Mouse (Mus musculus) telencephalon, adult 2 months (tissue): Measurements from ENCODE around the gene Lhfpl4.
A peak's percentile ranks its signal among the peaks of the same experiment; 100 is the strongest.

Experiments
- DNase-seq: peaks from one replicate; pipeline ENCODE4 v3.0.0-alpha.2; 2011; ENCODE audit warnings: low read depth, low spot score

The Lhfpl4 gene

DNA sequence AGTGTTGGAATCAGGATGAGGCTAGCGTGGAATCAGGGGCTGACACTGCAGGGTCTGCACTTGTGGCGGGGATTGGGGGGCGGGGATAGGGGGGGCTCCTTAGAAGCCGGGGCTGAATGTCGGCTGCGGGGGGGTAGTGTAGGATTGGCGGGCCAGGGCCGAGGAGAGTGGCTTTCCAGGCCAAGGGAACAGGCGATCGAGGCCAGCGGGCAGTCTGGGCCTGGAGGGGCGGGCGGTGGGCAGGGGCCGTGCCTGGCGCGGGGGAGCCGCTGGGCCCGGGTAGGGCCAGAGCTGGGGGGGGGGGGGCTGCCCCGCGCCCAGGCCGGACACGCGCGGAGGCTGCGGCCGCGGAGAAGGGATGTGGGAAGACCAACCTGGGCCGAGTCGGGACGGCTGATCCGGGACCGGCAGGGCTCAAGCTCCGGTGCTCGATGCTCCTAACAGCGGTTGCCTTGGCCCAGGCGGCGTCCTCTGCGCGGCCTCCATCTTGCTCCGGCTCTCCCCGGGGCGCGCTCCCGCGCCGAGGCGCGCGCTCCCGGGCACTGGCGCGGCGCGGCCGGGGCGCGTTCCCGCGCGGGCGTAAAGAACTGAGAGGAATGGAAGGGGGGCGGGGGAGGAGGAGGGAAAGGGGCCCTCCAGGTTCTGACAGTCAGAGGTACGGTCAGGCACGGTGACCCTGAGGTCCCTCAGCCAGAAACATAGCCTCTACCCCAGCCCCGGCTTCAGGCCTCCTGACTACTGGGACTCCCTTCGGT, at the start of gene Lhfpl4:
TSS of gene Lhfpl4 (minus strand) at position 544 of the 755 bp plus-strand sequence.
- no peak for DNase-seq

DNA sequence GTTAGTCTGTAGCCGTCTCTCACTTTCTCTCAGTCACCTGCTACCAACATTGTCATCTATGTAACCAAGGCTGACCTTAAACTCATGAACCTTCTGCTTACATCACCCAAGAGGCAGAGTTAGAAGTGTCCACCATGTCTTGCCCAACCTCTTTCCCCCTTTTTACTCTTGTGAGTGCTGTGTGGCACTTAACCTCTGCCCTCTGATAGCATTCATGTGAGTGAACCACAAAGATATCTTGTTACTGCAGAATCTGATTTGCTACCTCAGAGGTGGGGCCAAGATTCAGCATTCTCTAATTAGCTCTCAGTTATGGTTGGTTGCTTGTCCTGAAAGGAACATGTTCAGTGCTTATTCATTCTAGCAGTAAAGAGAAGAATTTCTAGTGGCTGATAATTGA, 47.6 kb upstream of the Lhfpl4 start:
- DNase-seq: no peak

DNA sequence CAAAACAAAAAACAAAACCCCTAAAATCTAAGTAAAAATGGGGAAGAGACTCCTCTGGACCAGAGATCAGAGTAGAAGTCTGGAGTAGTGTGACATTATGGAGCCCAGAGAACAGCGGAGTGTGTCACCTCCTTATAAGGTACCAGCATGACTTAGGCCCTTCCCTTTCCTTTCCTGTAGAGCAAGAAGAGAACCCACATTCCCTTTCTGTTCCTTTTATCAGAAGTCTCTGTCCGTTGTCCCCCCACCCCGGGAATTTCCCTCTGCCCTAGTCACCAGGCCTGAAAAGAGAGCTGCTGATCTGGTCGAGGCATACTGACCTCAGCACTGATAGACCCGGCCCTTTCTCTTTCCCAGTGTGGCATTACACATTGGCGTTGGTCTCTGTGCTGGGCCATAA, 43.3 kb upstream of the Lhfpl4 start:
- DNase-seq: no peak

DNA sequence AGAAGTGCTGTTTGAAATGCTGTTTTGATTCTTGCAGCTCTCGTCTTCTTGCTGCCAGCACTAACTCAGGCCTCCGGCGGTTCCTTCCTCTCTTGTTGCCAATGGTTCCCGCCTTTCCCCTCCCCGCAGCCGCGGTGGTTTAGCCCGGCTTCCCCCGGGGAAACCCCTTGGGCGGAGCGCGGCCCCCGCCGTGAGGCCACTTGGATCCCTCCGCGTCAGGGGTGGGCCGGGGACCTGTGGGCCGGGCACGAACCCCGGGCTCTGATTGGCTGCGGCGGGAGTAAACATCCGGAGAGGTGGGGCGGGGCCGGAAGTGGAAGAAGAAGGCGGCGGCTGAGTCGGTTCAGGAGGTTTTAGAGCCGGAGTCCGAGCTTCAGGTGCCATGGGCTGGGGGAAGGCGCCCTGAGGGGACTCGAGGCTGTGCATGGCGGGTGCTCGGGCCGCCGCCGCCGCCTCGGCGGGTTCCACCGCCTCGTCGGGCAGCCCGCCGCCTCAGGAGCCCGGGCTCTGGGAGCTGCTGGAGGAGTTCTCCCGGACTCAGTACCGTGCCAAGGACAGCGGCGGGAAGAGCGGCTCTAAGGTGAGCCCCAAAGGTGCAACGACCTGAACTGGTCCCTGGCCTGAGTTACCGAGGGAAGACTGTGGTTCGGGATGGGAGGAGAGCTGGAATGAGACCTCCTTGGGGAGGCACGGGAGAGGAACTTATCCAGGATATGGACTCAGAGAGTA, 42.5 kb upstream of the Lhfpl4 start, which contains the start of gene Mtmr14:
TSS of gene Mtmr14 (plus strand) at position 302 of the 729 bp plus-strand sequence.
- peak; percentile 96 for DNase-seq

DNA sequence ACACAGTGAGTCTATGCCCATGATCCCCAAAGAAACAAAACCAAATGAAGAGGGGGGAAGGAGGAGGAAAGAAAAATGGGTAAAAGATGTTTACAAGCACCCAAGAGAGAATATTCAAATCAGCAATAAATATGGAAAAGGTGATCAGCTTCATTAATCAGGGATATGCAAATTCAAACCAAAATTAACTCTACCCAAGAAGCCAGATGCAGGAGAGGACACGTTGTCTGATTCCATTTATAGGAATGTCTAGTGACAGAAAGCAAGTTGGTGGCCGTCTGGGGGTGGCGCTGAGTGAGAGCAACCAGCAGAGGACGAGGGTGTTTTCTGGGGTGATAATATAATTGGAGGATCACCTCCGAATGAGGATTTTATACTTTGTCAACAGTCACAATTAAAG, 40.0 kb upstream of the Lhfpl4 start:
- peak; percentile 6 for DNase-seq

DNA sequence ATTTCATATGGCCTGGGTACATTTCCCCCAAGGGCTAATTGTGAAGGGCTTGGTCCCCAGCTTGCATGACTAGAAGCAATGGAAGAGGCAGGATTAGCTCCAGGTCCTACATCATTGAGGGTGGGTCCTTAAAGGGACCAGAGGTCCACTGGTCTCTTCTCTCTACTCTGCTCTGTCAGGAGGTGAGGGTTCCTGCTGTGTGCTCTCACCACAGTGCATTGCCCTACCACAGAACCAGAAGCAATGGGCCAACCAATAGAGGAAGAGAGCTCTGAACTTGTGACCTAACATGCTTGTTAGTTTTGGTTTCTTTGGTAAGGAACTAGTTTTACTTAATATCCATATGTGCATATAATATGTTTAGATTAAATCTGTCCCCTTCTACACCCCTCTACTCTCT, 31.5 kb upstream of the Lhfpl4 start:
- no peak for DNase-seq

DNA sequence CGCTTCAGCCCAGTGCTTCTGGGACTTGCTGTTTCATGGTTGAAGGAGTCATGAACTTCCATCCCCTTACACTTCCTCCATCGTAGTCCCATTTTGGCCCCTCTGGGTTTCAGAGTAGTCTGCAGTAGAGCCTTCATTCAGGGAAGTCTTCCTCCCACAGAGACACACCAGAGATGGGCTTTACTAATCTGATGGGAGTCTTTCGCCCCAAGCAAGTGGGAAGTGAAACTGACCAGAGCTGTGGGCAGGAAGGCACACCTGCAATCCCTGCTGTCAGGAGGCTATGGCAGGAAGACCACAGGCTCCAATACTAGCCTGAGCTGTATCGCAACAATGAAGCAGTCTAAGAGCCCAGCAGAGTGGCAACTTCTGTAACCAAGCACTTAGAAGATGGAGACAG, 30.6 kb upstream of the Lhfpl4 start:
- DNase-seq: no peak

DNA sequence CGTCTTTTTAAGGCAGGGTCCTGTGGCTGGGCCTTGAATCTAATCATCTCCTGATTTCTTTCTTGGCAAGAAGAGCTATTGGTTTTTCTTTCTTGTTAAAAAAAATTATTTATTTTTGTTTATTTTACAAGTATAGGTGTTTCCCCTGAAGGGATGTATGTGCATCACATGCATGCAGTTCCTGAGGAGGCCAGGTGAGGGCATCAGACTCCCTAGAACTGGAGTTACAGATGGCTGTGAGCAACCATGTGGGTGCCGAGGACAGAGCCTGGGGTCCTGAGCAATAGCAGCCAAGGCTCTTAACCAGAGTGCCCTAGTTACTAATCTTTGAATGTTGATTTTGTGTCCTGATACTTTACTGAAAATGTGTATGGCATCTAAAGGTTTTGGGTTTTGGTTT, 21.1 kb upstream of the Lhfpl4 start:
- DNase-seq: no peak

DNA sequence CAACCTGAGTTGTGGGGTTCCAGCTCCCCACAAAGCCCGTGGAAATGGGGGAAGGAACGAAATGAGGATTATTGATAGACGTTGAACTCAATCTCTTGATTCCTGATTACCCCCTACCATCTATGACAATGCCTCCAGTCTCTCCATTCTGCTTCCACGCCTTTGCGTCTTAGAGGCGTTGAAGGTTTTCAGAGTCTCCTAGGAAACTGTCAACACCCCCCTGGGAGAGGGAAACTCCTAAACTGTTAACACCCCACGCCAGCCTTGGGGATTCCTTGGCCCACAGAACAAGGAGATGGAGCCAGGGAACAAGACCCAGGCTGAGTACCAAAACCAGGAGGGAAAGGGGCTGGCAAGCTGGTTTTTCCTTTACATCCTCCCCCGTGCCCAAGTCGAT, 410 bp upstream of the Lhfpl4 start:
- DNase-seq: no peak

DNA sequence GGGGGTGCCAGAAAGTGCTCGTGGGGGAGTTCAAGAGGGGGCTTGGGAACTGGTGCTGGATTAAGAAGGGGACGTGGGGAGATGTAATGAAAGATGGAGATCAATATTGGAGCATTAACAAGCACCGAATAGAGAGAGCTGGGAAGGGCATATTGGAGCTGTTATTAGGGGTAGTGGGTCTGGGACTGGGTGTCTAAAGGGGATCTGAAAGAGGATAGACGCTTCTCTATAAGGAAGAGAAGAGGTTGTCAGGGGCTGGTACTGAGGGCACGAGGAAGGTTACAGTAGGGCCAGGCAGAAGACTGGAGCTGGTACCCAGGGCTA, 705 bp downstream of the Lhfpl4 start:
- DNase-seq: no peak

DNA sequence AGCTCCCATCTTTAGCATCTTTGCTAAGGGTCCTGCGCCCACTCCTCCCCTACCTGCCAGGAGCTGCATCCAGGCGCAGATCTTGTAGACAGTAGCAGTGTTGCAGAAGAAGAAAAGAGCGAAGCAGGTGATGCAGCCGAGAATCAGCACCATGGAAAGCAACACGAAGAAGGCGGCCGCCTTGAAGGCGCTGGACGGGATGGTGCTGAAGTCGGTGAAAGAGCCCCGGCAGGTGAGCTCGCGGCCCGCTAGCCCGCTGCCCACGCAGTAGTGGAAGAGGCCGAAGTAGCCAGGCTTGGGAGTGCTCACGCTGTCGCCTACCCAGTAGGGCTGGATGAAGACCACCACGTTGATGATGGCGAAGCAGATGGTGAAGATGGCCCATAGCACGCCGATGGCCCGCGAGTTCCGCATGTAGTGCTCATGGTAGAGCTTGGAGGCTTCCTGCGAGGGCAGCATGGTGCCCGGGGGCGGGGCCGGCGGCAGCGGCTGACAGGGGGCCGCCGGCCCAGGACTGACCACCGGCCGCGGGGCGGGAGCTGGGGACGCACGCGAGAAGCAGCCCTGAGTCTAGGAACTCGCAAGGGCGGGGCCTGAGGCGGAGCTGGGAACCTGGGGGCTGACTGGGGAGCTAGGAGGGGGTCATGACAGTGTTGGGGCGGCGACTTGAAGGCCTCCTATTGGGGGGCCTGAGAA, 1.3 kb downstream of the Lhfpl4 start:
- no peak for DNase-seq

DNA sequence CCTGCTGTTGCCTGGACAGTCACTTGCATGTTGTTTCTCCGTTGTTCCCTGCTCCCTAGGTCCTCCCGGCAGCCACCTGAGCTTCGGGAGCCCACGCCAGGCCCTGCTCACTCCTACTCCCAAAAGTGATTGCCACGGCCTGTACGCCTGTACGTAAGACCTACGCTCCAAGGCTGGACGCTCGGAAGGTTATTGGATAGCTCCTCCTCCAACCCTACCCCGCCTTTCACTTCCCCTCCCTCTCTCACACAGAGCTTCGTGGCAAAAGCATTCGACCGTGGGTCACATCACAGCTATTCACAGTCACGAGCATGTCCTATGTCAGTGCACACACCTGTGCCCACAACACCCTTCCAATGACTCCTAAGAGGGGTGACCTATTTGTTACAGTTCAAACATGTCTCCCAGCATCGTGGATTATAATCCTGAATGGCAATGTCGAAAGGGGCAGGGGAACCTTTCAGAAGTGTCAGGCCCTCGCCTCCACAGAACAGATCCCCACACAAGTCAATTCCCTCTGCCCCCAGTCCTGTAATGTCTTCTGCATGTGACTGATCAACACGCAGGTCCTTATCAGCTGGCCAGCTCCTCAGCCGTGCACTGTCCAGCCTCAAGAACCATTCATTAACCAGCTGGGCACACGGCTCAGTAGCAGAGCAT, 10.2 kb downstream of the Lhfpl4 start:
- DNase-seq: no peak

DNA sequence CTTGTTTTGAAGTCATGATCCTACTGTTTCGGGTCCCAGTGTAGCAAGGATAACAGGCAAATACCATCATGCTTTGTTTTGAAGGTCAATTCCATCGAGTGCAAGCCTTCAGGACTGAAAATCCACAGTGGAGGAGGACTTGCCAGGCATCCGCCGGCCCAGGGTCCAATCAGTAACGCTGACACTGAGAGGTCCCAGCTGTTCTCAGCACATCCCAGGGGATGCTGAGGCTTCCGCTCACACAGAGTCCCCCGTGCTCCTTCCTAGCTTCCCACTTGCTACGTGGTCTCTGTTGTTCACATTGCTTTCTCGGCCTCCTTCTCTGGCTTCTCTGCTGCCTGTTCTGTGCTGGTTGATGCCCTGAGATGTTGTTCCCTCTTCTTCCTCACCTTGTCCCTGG, 11.0 kb downstream of the Lhfpl4 start:
- DNase-seq: no peak

DNA sequence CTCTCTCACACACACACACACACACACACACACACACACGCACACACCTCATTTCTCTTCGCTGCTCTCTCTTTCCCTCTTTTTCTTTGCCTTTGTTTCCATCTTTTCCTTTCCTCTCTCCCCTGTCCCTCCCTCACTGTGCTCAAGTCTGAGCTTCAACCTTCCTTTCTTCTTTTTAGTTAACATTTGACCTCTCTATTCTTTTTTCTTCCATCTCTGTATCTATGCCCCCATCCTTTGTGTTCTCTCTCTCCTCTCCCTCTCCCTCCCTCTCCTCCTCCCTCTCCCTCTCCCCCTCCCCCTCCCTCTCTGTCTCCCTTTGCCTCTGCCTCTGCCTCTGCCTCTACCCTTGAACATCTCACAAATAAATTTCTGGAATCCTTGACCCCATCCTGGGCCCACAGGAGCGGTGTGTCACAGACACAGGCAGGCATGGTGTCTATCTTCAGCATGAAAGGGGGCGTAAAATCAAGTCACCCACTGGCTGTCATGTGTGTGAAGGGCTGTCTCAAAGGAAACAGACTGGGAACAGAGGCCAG, 15.9 kb downstream of the Lhfpl4 start:
- no peak for DNase-seq

DNA sequence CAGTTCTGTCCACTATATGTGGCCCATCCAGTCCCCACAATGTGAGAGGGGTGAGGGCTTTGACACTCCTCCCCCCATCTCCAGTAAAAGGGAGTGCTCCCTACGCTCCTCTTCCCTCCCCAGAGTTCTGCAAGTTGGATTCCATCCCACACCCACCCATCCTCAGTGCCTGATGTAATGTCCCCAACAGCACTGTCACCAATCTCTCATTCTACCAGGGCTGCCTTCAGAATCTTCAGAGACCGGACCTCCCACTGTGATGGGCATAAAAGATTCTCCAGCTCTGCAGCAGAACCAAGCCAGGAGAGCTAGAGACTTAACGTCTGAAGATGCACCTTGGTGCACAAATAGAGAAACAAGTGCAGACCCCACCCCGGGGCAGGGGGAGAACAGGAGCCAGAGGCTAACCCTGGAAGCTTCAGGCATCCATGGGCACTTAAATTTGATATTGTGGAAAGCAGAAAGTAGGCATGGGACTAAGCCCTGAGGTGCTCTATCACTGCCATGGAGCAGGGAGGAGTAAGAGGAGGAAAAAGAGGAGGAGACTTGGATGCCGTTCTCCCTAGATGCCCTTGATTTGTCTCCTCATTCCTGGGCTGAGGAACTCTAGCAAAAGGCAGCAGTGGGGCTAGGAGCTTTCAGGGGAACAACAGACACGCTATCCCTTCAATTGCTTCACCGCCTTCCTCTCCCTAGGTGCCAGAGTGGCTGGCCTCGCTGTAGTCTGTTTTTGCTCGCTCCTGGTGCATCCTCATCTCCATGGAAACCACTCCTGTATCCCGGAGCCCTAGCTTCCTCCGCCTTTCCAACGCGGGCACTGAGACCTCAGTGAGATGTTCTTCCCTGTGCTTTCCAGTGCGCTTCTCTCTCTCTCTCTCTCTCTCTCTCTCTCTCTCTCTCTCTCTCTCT, 16.6 kb downstream of the Lhfpl4 start:
- DNase-seq: peak; percentile 81

DNA sequence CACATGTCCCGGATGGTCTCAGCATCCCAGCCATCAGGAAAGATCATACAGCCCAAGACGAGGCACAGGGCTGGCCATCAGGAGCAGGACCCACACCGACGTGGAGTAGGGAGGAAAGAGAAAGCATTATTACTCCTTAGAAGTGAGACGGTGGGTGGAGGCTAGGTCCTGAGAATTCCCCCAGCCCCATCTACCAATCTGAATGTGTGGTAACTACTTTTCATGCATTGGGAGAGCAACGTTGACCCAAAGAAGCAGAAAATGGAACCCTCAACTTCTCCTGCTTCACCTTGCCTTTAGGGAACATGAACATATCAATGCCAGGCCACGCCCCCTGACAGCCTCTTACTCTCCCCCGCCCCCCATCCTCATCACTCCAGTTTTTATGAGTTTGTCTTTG, 18.6 kb downstream of the Lhfpl4 start:
- DNase-seq: no peak

DNA sequence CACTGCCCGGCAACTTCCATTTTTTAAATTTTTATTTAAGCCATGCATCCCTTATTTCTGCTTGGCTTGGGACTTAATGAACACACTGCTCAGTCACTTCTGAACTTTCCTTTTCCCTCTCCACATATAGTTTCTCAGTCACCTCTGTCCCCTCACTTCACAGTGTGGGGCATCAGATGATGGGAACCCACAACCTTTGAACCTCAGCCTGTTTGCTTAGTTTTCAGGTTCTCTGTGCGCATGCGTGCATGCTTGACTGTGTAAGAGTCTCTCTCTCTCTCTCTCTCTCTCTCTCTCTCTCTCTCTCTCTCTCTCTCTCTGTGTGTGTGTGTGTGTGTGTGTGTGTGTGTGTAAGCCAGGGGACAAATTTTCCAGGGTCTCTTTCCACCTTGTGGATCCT, 19.7 kb downstream of the Lhfpl4 start:
- DNase-seq: no peak

DNA sequence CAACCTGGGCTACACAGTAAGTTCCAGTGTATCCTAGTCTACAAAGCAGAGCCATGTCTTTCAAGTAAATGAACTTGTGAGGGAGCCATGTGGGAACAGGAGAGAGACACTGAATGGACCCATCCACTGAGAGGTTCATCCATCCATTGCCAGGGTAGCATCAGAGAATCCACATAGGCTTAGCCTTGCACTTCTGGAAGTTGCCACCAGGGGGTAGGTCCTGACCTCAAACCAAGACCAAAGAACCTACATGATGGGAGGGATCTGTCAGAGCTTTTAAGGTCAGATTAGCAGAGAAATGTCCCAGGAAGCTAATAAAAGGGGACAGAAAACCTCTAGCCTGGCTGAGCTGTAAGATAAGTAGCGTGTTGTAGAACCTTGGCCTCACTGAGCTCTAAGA, 22.6 kb downstream of the Lhfpl4 start:
- DNase-seq: no peak

DNA sequence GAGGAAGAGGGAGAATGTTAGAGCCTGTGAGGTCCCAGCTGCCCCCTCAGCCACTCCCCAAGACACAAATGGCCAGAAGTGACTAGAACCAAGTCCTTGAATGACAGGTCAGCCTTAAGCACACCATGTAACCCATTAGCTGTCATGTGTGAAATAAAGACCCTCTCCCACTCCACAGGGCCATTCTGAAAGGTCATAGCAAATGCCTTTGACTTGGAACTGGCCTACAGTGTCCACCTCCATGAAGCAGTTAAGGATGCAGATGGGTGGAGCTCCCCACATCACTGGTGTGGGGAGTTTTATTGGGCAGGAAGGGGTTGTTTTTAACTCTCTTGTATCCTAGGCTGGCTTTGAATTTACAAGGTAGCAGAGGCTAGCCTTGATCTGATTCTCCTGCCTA, 23.2 kb downstream of the Lhfpl4 start:
- DNase-seq: no peak

DNA sequence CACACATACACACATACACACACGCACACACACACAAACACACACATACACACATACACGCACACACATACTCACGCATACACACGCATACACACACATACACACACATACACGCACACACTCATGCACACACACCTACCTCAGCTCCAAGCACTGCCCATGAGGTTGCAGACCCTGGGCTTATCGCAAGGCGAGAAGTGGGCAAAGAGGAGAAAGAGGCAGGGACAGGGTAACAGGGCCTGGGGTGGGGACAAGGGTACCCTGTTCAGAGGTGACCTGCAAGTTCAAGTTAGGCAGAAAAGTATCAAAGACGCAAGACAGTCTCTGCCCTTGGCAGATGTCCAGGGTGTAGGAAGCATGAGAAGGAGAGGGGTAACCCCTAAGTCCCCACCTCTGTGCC, 24.5 kb downstream of the Lhfpl4 start:
- DNase-seq: no peak

DNA sequence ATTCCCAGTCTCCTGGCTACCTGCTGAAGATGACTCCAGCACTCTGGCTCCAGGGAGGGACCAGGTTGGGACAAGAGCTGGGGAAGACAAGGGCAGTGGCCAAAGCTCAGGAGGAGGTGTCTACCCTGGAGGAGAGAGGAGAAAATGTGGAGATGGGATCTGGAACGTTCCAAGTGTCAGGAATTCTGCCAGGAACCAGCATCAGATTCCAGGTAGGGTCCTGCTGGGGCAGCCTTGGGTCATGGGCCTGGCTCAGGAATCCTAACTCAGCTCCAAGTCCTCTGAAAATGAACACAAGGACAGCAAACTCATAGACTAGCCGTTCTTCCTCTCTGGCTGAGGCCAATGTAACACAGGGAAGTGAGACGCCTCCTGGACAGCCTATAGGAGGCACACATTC, 25.3 kb downstream of the Lhfpl4 start:
- DNase-seq: no peak
